Mouse (Mus musculus): ENCODE results near the gene Slc16a10.

GRCm38 (mm10) chr10:40135807-40136778 is 6.0 kb downstream of the Slc16a10 start:
- TF ChIP-seq CTCF (IDR thresholded peaks at IDR 0.05; ENCODE audit: low read depth, low read length) (no peak), EP300 (IDR thresholded peaks at IDR 0.05; ENCODE audit: insufficient read depth, low read depth, low read length) (no peak)

Measured in ES-Bruce4 (cell line).